Mouse (Mus musculus): ENCODE data around the gene Ptprg. TPM values are rescaled to one million over a fixed set of nuclear protein-coding genes. Genes with fewer than 3 reads are reported as not detected.

Gene Ptprg
- polyA plus RNA-seq, 1 experiment from 2014 or later, result 45.9 TPM

GRCm38 (mm10) chr14:11818721-11819120 lies 265.4 kb downstream of the Ptprg start:
- WGBS, result 94% methylated on average over 8 of the region's 8 CpGs
- no peak overlapping the region for H3K4me3 ChIP-seq
- no peak overlapping the region for H3K27ac ChIP-seq (replicated peaks)
- no peaks in the 10 kb centered on the region for H3K27me3 ChIP-seq
- H3K36me3 ChIP-seq, result no peaks in the 10 kb centered on the region
- no peaks in the 10 kb centered on the region for H3K9me3 ChIP-seq
- peaks cover 23% of the 10 kb centered on the region for H3K4me1 ChIP-seq (replicated peaks)
- no peak overlapping the region for H3K9ac ChIP-seq
- no peak overlapping the region for H3K4me2 ChIP-seq
- no peak for ATAC-seq (ENCODE audit: low read depth)

GRCm38 (mm10) chr14:11819326-11819725 lies 266.0 kb downstream of the Ptprg start:
- Histone ChIP-seq H3K9ac (no peak overlapping the region), H3K27ac (replicated peaks) (no peak overlapping the region), H3K36me3 (no peaks in the 10 kb centered on the region), H3K9me3 (no peaks in the 10 kb centered on the region), H3K27me3 (no peaks in the 10 kb centered on the region), H3K4me3 (no peak overlapping the region), H3K4me2 (no peak overlapping the region), H3K4me1 (replicated peaks) (peaks cover 30% of the 10 kb centered on the region)
- 90% methylated on average over 2 of the region's 2 CpGs for WGBS
- ATAC-seq (ENCODE audit: low read depth), result no peak

GRCm38 (mm10) chr14:11822830-11823700 lies 269.7 kb downstream of the Ptprg start:
- no peak overlapping the region for H3K4me2 ChIP-seq
- peak; percentile 54 for ATAC-seq (ENCODE audit: low read depth)
- WGBS, result 36% methylated on average over 7 of the region's 7 CpGs
- H3K36me3 ChIP-seq, result no peaks in the 10 kb centered on the region
- H3K9me3 ChIP-seq, result no peaks in the 10 kb centered on the region
- H3K4me1 ChIP-seq (replicated peaks), result peaks cover 40% of the 10 kb centered on the region
- H3K9ac ChIP-seq, result 0 out of 2 replicates have a peak overlapping the region, but pooled peaks have one; percentile 23
- no peaks in the 10 kb centered on the region for H3K27me3 ChIP-seq
- H3K27ac ChIP-seq (replicated peaks), result peak overlapping the region; percentile 59
- H3K4me3 ChIP-seq, result no peak overlapping the region

- Histone ChIP-seq H3K9ac (no peak overlapping the region), H3K4me1 (replicated peaks) (peaks cover 36% of the 10 kb centered on the region), H3K36me3 (no peaks in the 10 kb centered on the region), H3K27me3 (no peaks in the 10 kb centered on the region), H3K27ac (replicated peaks) (peak overlapping the region; percentile 59), H3K9me3 (no peaks in the 10 kb centered on the region), H3K4me2 (no peak overlapping the region), H3K4me3 (no peak overlapping the region)
- WGBS, result 84% methylated on average over 6 of the region's 6 CpGs
- no peak for ATAC-seq (ENCODE audit: low read depth)
Observed at GRCm38 (mm10) chr14:11823701-11824095, 270.4 kb downstream of the Ptprg start.

GRCm38 (mm10) chr14:11824915-11825314 lies 271.6 kb downstream of the Ptprg start:
- peak overlapping the region; percentile 59; the same call in 1 of the 2 replicates for H3K27ac ChIP-seq (replicated peaks)
- H3K4me1 ChIP-seq (replicated peaks), result peaks cover 36% of the 10 kb centered on the region
- H3K9ac ChIP-seq, result no peak overlapping the region
- ATAC-seq (ENCODE audit: low read depth), result no peak
- H3K27me3 ChIP-seq, result no peaks in the 10 kb centered on the region
- no peaks in the 10 kb centered on the region for H3K36me3 ChIP-seq
- no peak overlapping the region for H3K4me2 ChIP-seq
- 46% methylated on average over 8 of the region's 8 CpGs for WGBS
- H3K4me3 ChIP-seq, result no peak overlapping the region
- no peaks in the 10 kb centered on the region for H3K9me3 ChIP-seq

- Histone ChIP-seq H3K9me3 (no peaks in the 10 kb centered on the region), H3K27ac (replicated peaks) (no peak overlapping the region), H3K36me3 (no peaks in the 10 kb centered on the region), H3K27me3 (no peaks in the 10 kb centered on the region), H3K9ac (no peak overlapping the region), H3K4me2 (no peak overlapping the region), H3K4me1 (replicated peaks) (peaks cover 32% of the 10 kb centered on the region), H3K4me3 (no peak overlapping the region)
- 87% methylated on average over 2 of the region's 2 CpGs for WGBS
- no peak for ATAC-seq (ENCODE audit: low read depth)
Observed at GRCm38 (mm10) chr14:11825551-11825950, 272.2 kb downstream of the Ptprg start.

- no peak for ATAC-seq (ENCODE audit: low read depth)
- H3K4me3 ChIP-seq, result no peak overlapping the region
- H3K36me3 ChIP-seq, result no peaks in the 10 kb centered on the region
- no peak overlapping the region for H3K9ac ChIP-seq
- 0 out of 2 replicates have a peak overlapping the region, but pooled peaks have one; percentile 33 for H3K27ac ChIP-seq (replicated peaks)
- H3K4me2 ChIP-seq, result no peak overlapping the region
- peaks cover 23% of the 10 kb centered on the region for H3K4me1 ChIP-seq (replicated peaks)
- no peaks in the 10 kb centered on the region for H3K9me3 ChIP-seq
- 46% methylated on average over 4 of the region's 4 CpGs for WGBS
- H3K27me3 ChIP-seq, result no peaks in the 10 kb centered on the region
Observed at GRCm38 (mm10) chr14:11828086-11828485, 274.8 kb downstream of the Ptprg start.

GRCm38 (mm10) chr14:11833678-11834077 lies 280.3 kb downstream of the Ptprg start:
- no peak overlapping the region for H3K4me3 ChIP-seq
- WGBS, result 93% methylated on average over 3 of the region's 3 CpGs
- H3K4me2 ChIP-seq, result no peak overlapping the region
- no peak overlapping the region for H3K9ac ChIP-seq
- H3K4me1 ChIP-seq (replicated peaks), result no peaks in the 10 kb centered on the region
- no peaks in the 10 kb centered on the region for H3K36me3 ChIP-seq
- no peak for ATAC-seq (ENCODE audit: low read depth)
- no peak overlapping the region for H3K27ac ChIP-seq (replicated peaks)
- no peaks in the 10 kb centered on the region for H3K9me3 ChIP-seq
- no peaks in the 10 kb centered on the region for H3K27me3 ChIP-seq

GRCm38 (mm10) chr14:11835706-11836445 lies 282.5 kb downstream of the Ptprg start:
- H3K27ac ChIP-seq (replicated peaks), result no peak overlapping the region
- H3K4me1 ChIP-seq (replicated peaks), result no peaks in the 10 kb centered on the region
- no peaks in the 10 kb centered on the region for H3K36me3 ChIP-seq
- H3K27me3 ChIP-seq, result no peaks in the 10 kb centered on the region
- no peak overlapping the region for H3K9ac ChIP-seq
- 83% methylated on average over 12 of the region's 12 CpGs for WGBS
- H3K9me3 ChIP-seq, result no peaks in the 10 kb centered on the region
- H3K4me2 ChIP-seq, result no peak overlapping the region
- no peak overlapping the region for H3K4me3 ChIP-seq
- no peak for ATAC-seq (ENCODE audit: low read depth)

- Histone ChIP-seq H3K36me3 (no peaks in the 10 kb centered on the region), H3K27me3 (no peaks in the 10 kb centered on the region), H3K9me3 (no peaks in the 10 kb centered on the region), H3K27ac (replicated peaks) (no peak overlapping the region), H3K4me3 (no peak overlapping the region), H3K4me1 (replicated peaks) (no peaks in the 10 kb centered on the region), H3K9ac (no peak overlapping the region), H3K4me2 (no peak overlapping the region)
- WGBS, result 91% methylated on average over 1 of the region's 1 CpGs
- no peak for ATAC-seq (ENCODE audit: low read depth)
Observed at GRCm38 (mm10) chr14:11837714-11838113, 284.4 kb downstream of the Ptprg start.

- ATAC-seq (ENCODE audit: low read depth), result no peak
- Histone ChIP-seq H3K9me3 (no peaks in the 10 kb centered on the region), H3K27me3 (no peaks in the 10 kb centered on the region), H3K4me2 (no peak overlapping the region), H3K4me1 (replicated peaks) (0 out of 2 replicates have a peak, but pooled peaks cover 2% of the 10 kb centered on the region), H3K27ac (replicated peaks) (no peak overlapping the region), H3K36me3 (no peaks in the 10 kb centered on the region), H3K4me3 (no peak overlapping the region), H3K9ac (no peak overlapping the region)
- WGBS, result 87% methylated on average over 4 of the region's 4 CpGs
Observed at GRCm38 (mm10) chr14:11841621-11842020, 288.3 kb downstream of the Ptprg start.

- Histone ChIP-seq H3K27ac (replicated peaks) (no peak overlapping the region), H3K4me3 (no peak overlapping the region), H3K9me3 (no peaks in the 10 kb centered on the region), H3K4me1 (replicated peaks) (peaks cover 11% of the 10 kb centered on the region; the same call in 1 of the 2 replicates), H3K4me2 (no peak overlapping the region), H3K9ac (no peak overlapping the region), H3K27me3 (no peaks in the 10 kb centered on the region), H3K36me3 (no peaks in the 10 kb centered on the region)
- no peak for ATAC-seq (ENCODE audit: low read depth)
- WGBS, result 77% methylated on average over 3 of the region's 3 CpGs
Observed at GRCm38 (mm10) chr14:11852896-11853295, 299.6 kb downstream of the Ptprg start.

Measured in neural tube, embryonic 13.5 days (tissue).